In genomic region chr17:45585725-45586448, GRCm38 (mm10) we compare ENCODE assay signal across 9 mouse cellular contexts. TPM values are rescaled to one million over a fixed set of nuclear protein-coding genes. Genes with fewer than 3 reads are reported as not detected.
A peak's percentile ranks its signal among the peaks of the same experiment; 100 is the strongest.
DNase-seq lines count a peak whose midpoint lies in the region; ATAC-seq and TF ChIP-seq lines count a peak whose summit lies in the region.
"Had no signal": no experiment of that assay in that cellular context is flagged by ENCODE, and none has a peak within 500 bp of the region (broad histone marks: within the 10 kb centered on the region; RNA-seq: fewer than 3 reads in every experiment).

No protein-coding gene starts in this region.

- H3K27ac ChIP-seq in lung, embryonic 15.5 days, result peak overlapping the region; percentile 84
- peak overlapping the region; percentile 82 for H3K27ac ChIP-seq in limb, embryonic 10.5 days
- H3K27ac ChIP-seq in small intestine, adult 2 months (ENCODE audit: insufficient read depth, low read depth, low read length), result peak overlapping the region; percentile 61

- no peak overlapping the region for H3K4me3 ChIP-seq in lung, embryonic 15.5 days
- no peak overlapping the region for H3K4me3 ChIP-seq in limb, embryonic 10.5 days
- H3K4me3 ChIP-seq in small intestine, adult 2 months (ENCODE audit: low read depth, low read length), result no peak overlapping the region

- H3K9me3 ChIP-seq in lung, embryonic 15.5 days, result no peaks in the 10 kb centered on the region
- H3K9me3 ChIP-seq in limb, embryonic 10.5 days (replicated peaks), result no peaks in the 10 kb centered on the region

- 67% methylated on average over 23 of the region's 23 CpGs for WGBS in lung, embryonic 15.5 days
- 69% methylated on average over 23 of the region's 23 CpGs for WGBS in limb, embryonic 10.5 days
- 89% methylated on average over 23 of the region's 23 CpGs for WGBS in small intestine, adult 2 months

- no peak overlapping the region for H3K4me2 ChIP-seq in lung, embryonic 15.5 days

- H3K9ac ChIP-seq in lung, embryonic 15.5 days, result no peak overlapping the region

- H3K27me3 ChIP-seq in lung, embryonic 15.5 days, result no peaks in the 10 kb centered on the region
- H3K27me3 ChIP-seq in limb, embryonic 10.5 days (ENCODE audit: low read depth, poor library complexity, severe bottlenecking), result no peaks in the 10 kb centered on the region
- no peaks in the 10 kb centered on the region for H3K27me3 ChIP-seq in small intestine, adult 2 months (ENCODE audit: control insufficient read depth, insufficient read depth, low read length)

- peak; percentile 41 for DNase-seq in cerebellum, adult 11-12 months
- no peak for DNase-seq in cerebellum, postnatal 4 days (ENCODE audit: low spot score in 2 of 2)
- no peak for DNase-seq in lung, adult 18-20 months
- DNase-seq in limb, embryonic 10.5 days (ENCODE audit: low spot score), result no peak
- no peak for DNase-seq in left cerebral cortex, postnatal 14 days (ENCODE audit: low spot score in 2 of 2)
- DNase-seq in lung, postnatal 25 days (ENCODE audit: low spot score), result no peak
- DNase-seq: thymus, adult 18-20 months had no signal

- peaks cover 38% of the 10 kb centered on the region for H3K4me1 ChIP-seq in lung, embryonic 15.5 days
- H3K4me1 ChIP-seq in limb, embryonic 10.5 days, result peaks cover 37% of the 10 kb centered on the region
- peaks cover 3% of the 10 kb centered on the region for H3K4me1 ChIP-seq in small intestine, adult 2 months (ENCODE audit: control insufficient read depth, insufficient read depth, insufficient read length, low read length)

- no peak for TF ChIP-seq CTCF in small intestine, adult 2 months (IDR thresholded peaks at IDR 0.05; ENCODE audit: extremely low read depth, insufficient read length, insufficient replicate concordance, low read depth, low read length)

- TF ChIP-seq POLR2A in small intestine, adult 2 months (IDR thresholded peaks at IDR 0.05; ENCODE audit: low read depth, low read length), result no peak

- intact Hi-C loops in left cerebral cortex, postnatal 14 days (cut with DNase I), result loop anchor here (2.0 kb wide), 1 partner anchor 41 kb away; no protein-coding TSS in a partner anchor

- ATAC-seq in lung, embryonic 15.5 days (ENCODE audit: borderline replicate concordance, extremely low read depth, low FRiP score, low TSS enrichment), result no peak

- peaks cover 20% of the 10 kb centered on the region; the same call in 1 of the 2 replicates for H3K36me3 ChIP-seq in lung, embryonic 15.5 days
- H3K36me3 ChIP-seq in limb, embryonic 10.5 days, result peaks cover 36% of the 10 kb centered on the region
- H3K36me3 ChIP-seq in small intestine, adult 2 months (ENCODE audit: control insufficient read depth, insufficient read depth, low read length), result peaks cover 3% of the 10 kb centered on the region; the same call in 1 of the 2 replicates

RNA-seq across cellular contexts. Expression of gene Hsp90ab1, which starts 12.8 kb away (rescaled TPM):
- 1,572 and 1,619 TPM in 2 replicates for polyA plus RNA-seq in lung, embryonic 15.5 days (2015; fragmentation: Nextera tagmentation; extraction: Ambion mirVana)
- 2,007 and 2,405 TPM in 2 replicates for polyA plus RNA-seq in limb, embryonic 10.5 days (2016; fragmentation: Nextera tagmentation; extraction: Ambion mirVana)
- 93.8 and 157 TPM in 2 replicates for polyA plus RNA-seq in small intestine, adult 2 months (2012; rRNA removed)
- 1,000 to 10,000 TPM; 1,454 to 1,586 TPM for total RNA-seq in left cerebral cortex, postnatal 14 days (2021)

RNA-seq across cellular contexts. Expression of gene Slc29a1, which starts 13.5 kb away (rescaled TPM):
- polyA plus RNA-seq in lung, embryonic 15.5 days (2015; fragmentation: Nextera tagmentation; extraction: Ambion mirVana), result 92.1 and 103 TPM in 2 replicates
- polyA plus RNA-seq in limb, embryonic 10.5 days (2016; fragmentation: Nextera tagmentation; extraction: Ambion mirVana), result 40.3 and 41.6 TPM in 2 replicates
- 26.1 and 35.2 TPM in 2 replicates for polyA plus RNA-seq in small intestine, adult 2 months (2012; rRNA removed)
- 10 to 100 TPM; 21.0 to 24.4 TPM for total RNA-seq in left cerebral cortex, postnatal 14 days (2021)

RNA-seq across cellular contexts. Expression of gene Mymx, which starts 16.0 kb away (rescaled TPM):
- 0.36 and 0.41 TPM in 2 replicates for polyA plus RNA-seq in lung, embryonic 15.5 days (2015; fragmentation: Nextera tagmentation; extraction: Ambion mirVana)
- 1.2 TPM in 1 of 2 replicates, not detected in the other for polyA plus RNA-seq in limb, embryonic 10.5 days (2016; fragmentation: Nextera tagmentation; extraction: Ambion mirVana)
- 0.75 and 5.8 TPM in 2 replicates for polyA plus RNA-seq in small intestine, adult 2 months (2012; rRNA removed)
- not detected for total RNA-seq in left cerebral cortex, postnatal 14 days (2021)

RNA-seq across cellular contexts. Expression of gene Slc35b2, which starts 22.2 kb away (rescaled TPM):
- polyA plus RNA-seq in lung, embryonic 15.5 days (2015; fragmentation: Nextera tagmentation; extraction: Ambion mirVana), result 137 and 141 TPM in 2 replicates
- polyA plus RNA-seq in limb, embryonic 10.5 days (2016; fragmentation: Nextera tagmentation; extraction: Ambion mirVana), result 102 and 105 TPM in 2 replicates
- polyA plus RNA-seq in small intestine, adult 2 months (2012; rRNA removed), result 98.2 and 105 TPM in 2 replicates
- 10 to 100 TPM; 41.6 to 46.1 TPM for total RNA-seq in left cerebral cortex, postnatal 14 days (2021)

RNA-seq across cellular contexts. Expression of gene Nfkbie, which starts 30.4 kb away (rescaled TPM):
- polyA plus RNA-seq in lung, embryonic 15.5 days (2015; fragmentation: Nextera tagmentation; extraction: Ambion mirVana), result 3.0 and 5.0 TPM in 2 replicates
- polyA plus RNA-seq in limb, embryonic 10.5 days (2016; fragmentation: Nextera tagmentation; extraction: Ambion mirVana), result 5.1 and 5.2 TPM in 2 replicates
- polyA plus RNA-seq in small intestine, adult 2 months (2012; rRNA removed), result 4.6 and 6.2 TPM in 2 replicates
- total RNA-seq in left cerebral cortex, postnatal 14 days (2021), result 1 to 10 TPM; 1.8 to 2.0 TPM
